Mouse (Mus musculus): ENCODE results near the gene Gm8298.

DNA sequence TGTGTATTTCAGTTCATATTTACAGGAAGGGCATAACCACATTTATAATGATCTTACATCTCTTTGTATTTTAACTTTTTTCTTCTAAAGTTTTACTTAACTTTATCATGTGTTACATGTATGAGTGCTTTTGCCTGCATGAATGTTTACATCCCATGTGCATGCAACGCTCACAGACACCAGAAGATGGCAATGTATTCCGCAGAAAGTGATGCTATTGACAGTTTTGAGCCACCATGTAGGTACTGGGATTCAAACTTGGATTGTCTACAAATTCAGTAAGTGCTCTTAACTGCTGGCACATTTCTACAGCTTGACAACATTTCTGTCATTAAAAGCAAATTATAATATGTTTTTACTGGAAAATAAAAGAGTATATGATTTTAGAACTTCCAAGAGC lies 9.9 kb downstream of the Gm8298 start:
- TF ChIP-seq EP300 (IDR thresholded peaks at IDR 0.05; ENCODE audit: low read depth) (no peak), CTCF (IDR thresholded peaks at IDR 0.05; ENCODE audit: low read depth) (peak; percentile 82)

All from liver, postnatal 0 days (tissue).